Mouse (Mus musculus): Measurements from ENCODE around the gene Prkar1a. TPM values are rescaled to one million over a fixed set of nuclear protein-coding genes. Genes with fewer than 3 reads are reported as not detected.

Gene Prkar1a
- total RNA-seq, 2 experiments from 2014 or later: 115 TPM

DNA sequence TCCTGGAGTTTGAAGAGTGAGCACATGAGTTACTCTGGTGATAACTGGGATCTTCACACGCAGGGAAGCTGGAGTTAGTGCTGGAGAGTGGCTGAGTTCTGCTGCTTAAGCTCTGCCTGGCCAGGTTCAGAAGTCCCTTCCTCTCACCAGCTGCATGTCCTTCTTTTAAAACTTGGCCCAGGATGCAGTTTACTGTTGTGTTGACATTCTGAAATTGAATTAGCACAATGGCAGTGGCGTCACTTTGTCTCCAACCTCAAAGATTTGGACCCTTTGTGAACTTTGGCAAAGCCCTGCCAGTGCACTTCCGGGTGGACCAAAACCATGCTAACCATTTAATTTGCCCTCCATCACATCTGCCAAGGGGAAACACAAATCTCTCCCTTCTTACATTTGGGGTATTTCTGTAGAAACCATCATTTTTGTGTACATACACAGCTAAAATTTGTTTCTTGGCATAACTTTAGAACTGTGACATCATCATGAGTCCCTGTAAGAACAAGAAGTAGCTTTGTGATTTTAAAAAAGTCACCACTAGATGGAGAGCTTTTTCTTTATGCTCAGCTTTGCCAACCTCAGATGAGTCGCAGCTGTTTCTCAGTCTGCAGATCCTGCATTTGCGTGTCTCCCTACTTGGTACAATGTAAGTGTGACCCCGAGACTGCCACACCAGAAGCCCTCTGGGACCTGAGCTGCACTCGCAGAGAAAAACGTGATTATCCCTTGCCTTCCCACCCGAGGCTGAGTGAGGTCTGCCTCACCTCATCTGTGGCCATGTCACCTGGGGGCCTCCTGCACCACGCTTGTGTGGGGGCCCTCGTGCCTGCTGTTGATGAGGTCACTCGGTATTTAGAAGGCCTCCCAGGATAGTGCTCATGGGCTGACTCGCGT lies 21.1 kb downstream of the Prkar1a start:
- no peak for DNase-seq
- intact Hi-C loops (cut with DNase I): loop anchor here (1.0 to 5.0 kb wide), 2 partner anchors 52 to 190 kb away; partner anchors contain the start of gene Fam20a

DNA sequence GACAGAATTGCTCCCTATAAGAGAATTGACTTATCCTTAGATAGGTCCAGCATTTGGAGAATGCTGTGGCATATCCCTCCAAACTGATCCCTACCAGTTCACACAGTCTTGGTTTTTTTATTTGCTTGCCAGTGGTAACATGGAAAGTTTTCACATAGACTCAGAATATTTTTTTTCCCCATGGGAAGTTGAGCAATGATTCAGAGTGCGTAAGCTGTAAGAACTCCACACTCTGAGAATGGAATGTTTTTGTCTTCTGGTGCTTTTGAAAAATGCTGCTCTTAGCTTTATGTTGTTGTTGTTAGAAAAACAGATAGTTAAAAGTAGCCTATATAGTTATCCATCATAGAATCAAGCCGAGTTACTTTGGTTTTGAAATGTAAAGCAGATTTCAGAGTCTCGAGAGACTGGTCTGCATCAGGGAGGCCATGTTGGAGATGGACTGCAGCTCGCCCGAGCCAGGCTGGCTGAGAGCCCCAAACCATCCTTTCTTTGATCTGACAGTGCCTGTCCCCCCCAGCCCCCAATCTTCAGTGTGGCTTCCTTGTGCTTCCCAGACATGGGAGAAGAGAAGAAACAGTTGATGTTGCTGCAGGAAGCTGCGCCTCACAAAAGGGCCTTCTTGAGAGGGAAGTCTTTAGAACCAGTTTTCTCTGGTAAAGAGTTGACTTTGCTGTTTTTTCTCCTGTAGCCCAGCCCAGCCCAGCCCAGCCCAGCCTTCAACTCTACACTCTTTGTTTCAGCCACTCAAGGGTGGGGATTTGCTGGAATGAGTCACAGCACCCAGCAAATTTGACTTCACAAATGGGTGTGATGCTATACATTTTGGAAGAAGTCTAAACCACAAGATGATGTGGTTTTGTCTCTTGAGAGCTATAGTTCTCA lies 22.2 kb downstream of the Prkar1a start:
- no peak for DNase-seq
- intact Hi-C loops (cut with DNase I): loop anchor here (5.0 kb wide), 1 partner anchor 51 kb away; the partner anchor contains the start of gene Fam20a

DNA sequence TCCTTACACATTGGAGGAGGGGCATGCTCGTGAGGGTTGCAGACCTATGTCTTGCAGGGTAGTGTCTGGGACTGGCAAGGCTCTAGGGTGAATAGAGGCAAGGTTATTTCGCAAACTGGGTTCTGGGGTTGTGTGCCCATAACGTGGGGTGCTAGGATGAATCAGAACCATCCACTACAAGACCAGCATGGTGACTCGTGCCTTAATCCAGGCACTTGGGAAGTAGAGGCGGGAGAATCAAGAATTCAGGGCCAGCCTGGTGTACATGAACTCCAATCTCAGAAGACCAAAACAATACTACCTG lies 22.8 kb downstream of the Prkar1a start:
- DNase-seq: no peak
- intact Hi-C loops (cut with DNase I): loop anchor here (5.0 kb wide), 1 partner anchor 50 kb away; the partner anchor contains the start of gene Fam20a

DNA sequence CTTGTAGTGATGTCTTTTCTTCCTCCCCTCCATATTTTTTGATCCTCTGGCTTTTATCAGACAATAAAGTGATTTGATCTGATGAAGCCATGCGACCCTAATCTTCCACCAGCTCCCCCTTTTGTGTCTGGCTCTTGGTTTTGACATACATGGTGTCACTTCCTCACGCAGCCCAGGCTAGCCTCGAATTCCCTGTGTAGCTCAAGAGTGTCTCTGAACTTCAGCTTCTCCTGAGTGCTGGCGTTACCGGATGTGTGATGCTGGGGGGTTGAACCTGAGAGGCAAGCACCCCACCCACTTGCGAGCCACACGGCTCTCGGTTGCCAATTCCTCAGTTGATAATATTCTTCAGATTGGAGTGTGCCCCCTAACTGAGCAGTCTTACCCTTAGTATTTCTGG lies 23.2 kb downstream of the Prkar1a start:
- intact Hi-C loops (cut with DNase I): loop anchor here (5.0 kb wide), 1 partner anchor 50 kb away; the partner anchor contains the start of gene Fam20a

DNA sequence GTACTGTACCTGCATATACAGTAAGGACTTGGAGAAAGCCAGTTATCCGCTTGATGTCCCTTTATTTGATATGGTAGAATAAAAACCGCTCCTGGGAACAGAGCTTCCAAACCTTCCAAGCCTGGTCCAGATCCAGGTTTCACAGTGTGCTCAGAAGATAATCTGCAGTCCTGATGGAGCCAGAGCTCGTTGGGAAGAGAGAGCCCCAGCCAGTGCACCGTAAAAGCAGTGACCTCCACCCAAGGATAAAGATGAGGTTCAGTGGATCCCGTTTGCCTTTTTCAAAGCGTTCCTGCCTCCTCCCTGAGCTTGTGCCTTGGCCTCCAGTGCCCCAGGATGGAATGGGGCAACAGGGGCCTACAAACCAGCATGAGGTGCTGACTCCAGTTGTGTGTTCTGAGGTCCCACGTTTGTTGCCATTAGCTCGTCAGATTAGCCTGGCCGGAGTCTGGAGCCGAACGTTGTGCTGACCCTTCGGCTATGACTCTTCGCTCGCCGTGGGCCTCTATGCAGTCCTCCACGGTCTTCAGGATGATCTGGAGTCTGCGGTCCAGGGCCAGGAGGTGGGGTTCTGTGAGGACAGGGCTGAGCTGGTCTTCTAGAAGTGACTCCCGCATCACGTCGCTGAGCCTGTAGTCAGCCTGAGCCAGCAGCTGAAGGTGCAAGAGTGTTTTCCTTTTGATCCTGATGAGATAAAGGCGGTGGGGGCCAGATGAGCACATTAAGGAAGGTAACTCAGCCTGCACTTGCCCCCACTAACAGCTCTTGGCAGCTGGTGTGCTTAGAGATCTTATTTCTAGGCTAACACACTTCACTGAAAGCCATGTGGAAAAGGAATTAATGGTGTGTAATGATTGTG lies 23.9 kb downstream of the Prkar1a start:
- intact Hi-C loops (cut with DNase I): loop anchor here (5.0 kb wide), 1 partner anchor 49 kb away; the partner anchor contains the start of gene Fam20a

More for the DNA sequence above, 23.2 kb downstream of the Prkar1a start:
- DNase-seq: no peak

DNA sequence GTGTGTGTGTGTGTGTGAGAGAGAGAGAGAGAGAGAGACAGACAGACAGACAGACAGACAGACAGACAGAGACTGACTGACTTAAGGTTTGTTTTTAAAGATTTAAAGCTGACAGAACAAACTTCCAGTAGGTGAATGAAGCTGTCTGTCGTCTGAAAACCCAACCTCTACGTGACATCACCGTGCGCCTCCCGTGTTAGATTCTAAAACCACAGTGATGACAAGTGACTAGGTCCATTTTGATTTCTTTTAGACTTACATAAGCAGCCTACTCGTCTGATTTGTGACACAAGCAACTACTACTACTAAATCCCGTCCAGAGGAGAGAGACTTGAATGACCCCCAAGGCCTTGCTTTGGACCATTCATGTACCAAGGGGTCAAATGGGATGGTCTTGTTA lies 24.5 kb downstream of the Prkar1a start:
- no peak for DNase-seq

More for the DNA sequence above, 23.9 kb downstream of the Prkar1a start:
- DNase-seq: peak in 1 of 2 experiments; percentile 35

DNA sequence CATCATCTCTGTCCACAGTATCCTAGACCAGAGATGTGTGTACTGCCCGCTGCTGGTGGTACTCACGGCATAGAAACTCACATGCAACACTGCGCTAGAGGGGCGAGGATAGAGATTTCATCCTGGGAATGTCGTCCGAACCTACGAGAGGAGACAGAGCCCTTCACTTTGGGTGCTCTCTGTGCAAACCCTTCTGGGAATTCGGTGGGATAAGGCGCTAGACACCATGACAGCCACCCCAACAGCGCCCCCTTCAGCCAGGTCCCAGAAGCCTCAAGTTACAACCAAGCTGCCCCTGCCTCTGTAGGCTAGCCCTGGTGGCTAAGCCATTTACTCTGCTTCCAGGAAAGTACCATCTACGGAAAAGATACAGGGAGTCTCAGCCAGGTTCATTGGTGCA lies 25.3 kb downstream of the Prkar1a start:
- intact Hi-C loops (cut with DNase I): loop anchor here (5.0 kb wide), 1 partner anchor 48 kb away; the partner anchor contains the start of gene Fam20a
- DNase-seq: no peak

More for the DNA sequence above, 24.5 kb downstream of the Prkar1a start:
- intact Hi-C loops (cut with DNase I): loop anchor here (5.0 kb wide), 1 partner anchor 49 kb away; the partner anchor contains the start of gene Fam20a

DNA sequence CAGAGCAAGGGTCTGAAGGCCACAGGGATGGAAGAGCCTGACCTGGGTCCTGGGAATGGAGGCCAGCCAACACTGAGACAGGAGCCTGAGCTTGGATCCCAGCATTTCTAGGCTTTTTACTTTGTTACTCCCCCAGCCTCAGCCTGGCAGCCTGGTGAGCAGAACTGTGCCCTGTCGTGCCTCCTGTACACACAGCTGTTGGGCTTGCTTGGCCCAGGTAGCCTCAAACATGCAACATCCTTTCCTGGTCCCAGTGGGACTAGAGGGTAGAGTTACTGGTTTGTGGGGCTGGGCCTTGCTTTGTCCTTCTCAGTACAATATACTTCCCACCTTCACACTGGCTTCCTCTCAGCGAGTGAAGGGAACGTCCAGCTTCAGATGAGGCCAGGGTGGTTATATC lies 26.0 kb downstream of the Prkar1a start:
- intact Hi-C loops (cut with DNase I): no loop called here

DNA sequence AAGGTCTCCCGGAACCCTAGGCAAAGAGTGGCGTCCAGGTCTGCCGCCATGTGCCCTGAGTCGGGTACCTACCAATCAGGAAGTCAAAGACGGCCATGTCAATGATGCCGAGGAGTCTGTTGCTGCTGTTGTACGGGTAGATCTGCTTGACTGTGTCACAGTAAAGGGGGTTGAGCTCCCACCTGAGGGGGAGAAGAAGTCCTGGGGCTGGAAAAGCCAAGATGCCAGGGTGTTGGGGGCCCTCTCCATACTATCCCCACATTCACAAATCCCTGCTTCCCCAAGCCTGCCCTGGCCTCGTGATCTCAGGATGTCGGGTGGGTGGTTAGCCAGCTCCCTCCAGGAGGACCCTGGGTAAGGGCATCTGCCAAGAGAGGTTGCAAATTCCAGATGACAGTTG lies 26.6 kb downstream of the Prkar1a start:
- intact Hi-C loops (cut with DNase I): no loop called here
- DNase-seq: no peak

More for the DNA sequence above, 26.0 kb downstream of the Prkar1a start:
- DNase-seq: no peak

DNA sequence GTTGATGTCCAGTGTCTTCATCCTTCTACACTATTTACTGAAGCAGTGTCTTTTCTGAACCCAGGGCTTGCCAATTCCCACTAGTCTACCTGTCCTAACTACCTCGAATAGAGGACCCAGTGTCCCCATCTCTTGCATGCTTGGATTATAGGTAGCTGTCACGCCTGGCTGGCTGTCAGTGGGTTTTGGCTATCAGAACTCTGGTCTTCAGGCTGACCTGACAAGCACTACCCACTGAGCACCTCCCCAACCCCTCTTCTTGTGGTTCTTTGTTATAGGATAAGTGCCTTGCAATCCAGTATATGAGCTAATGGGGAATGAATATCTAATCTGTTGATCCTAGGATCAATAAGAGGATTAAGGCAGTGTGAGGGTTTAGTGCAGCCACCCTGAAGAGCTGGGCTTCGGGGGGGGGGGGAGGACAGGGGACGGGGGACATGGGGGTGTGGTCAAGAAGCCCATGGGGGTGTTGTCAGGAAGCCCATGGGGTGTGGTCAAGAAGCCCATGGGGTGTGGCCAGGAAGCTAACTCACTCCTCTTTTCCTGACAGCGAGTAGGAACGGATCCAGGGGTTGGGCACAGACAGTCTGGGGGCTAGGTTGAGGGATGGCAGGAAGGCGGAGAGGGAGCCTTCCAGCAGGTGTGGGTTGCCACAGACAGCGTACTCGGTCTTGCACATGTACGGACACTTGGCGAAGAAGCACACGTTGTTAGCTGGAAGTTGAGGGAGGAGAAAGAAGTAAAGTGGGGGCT lies 27.6 kb downstream of the Prkar1a start:
- intact Hi-C loops (cut with DNase I): no loop called here
- no peak for DNase-seq

DNA sequence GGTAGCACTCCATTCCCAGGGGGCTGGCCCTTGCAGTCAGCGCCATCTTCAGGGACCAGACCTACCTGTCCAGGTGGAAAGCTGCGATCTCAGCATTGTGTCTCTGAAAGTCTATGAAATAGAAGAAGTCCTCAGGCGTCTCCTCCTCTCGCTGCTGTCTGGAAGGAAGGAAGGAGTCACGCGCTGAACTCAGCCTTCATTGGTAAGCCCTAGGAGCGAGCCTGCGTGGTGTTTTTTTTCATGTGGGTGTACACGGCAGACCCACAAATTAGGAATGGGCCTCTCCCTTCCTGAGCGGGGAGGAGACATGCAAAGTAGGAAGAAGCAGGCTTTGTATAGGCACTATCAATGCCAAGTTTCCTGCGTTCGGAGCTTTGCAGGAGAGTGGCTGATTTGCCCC lies 29.1 kb downstream of the Prkar1a start:
- intact Hi-C loops (cut with DNase I): no loop called here
- DNase-seq: no peak

DNA sequence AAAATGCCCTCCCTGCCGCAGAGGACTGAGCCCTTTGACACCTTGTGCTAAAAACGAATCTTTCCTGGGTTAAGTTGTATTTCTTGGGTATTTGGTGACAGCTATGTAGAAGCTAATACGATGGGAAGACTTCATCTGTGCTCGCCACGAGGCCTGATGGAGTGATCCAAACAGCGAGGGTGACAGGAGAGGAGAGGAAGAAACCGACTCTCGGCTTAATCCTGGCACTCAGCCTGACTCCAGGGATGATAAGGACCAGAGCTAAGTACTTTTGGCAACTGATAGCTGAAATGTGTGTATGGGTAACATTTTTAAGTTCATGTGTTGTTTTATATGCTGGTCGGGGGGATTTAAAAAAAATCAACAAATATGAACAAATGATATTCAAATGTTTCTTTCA lies 31.7 kb downstream of the Prkar1a start:
- intact Hi-C loops (cut with DNase I): no loop called here
- no peak for DNase-seq

DNA sequence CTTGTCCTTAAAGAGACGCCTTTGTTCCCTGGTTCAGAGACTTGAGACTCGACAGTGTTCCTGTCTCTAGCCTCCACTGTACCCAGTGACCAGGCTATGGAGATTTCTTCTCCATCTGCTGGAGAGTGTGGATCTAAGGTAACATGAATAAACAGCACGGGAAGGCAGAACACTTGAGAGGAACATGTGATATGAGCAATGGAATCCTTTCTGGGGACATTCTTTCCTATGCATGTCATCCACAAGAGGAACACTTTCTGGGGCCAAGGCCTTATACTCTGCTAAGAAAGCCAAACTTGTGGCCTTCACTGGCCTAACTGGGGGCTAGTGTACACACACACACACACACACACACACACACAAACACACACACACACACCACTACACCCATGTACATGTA lies 32.4 kb downstream of the Prkar1a start:
- no peak for DNase-seq
- intact Hi-C loops (cut with DNase I): no loop called here

DNA sequence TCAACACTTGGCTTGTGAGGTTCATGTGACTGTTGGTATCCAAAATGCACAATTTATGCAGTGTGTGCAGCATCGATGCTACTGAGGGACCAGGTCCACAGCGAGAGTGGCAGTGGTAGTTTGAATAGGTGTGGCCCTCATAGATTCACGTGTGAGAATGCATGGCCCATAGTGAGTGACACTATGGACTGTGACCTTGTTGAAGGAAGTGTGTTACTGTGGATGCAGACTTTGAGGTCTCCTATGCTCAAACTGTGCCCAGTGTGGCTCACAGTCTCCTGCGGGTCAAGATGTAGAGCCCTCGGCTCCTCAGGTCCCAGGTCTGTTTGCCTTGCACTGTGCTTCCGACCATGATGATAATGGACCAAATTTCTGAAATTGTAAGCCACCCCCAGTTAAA lies 33.0 kb downstream of the Prkar1a start:
- DNase-seq: no peak
- intact Hi-C loops (cut with DNase I): no loop called here

DNA sequence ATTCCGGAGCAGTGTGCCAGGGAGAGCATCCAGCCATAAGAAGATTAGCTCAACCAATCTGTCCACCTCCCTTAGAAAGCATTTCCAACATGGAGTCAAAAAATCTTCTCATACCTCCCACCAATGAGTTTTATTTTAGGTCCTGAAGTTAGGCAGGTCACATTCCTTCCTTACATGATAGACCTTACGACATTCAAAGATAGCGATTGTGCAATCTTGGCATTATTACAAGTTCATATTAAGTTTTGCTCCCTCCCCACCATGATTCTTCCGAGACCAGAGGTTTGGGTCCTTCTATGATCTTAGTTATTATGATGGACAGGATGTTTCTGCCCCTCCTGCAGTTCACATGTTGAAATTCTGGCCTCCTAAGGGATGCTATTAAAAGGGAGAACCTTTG lies 40.3 kb downstream of the Prkar1a start:
- intact Hi-C loops (cut with DNase I): no loop called here
- DNase-seq: no peak

DNA sequence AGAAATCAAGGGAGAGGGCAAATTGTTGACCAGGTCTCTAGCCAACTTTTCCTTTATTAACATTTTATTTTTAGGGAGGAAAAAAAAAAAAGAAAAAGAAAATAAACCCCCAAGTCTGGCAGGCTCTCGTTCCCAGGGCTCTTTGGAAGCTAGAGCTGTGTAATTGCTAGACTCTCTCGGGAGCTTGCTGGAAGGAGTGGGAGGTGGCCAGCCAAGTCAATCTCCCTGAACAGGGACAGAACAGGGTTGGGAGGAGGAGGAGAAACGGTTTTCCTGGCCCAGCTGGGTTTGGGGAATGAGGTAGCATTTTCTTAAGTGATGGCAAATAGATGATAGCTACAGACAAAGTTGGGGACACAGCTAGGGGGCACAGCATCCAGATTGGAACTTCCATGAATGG lies 43.5 kb downstream of the Prkar1a start:
- intact Hi-C loops (cut with DNase I): no loop called here
- DNase-seq: peak in 1 of 2 experiments; percentile 61

DNA sequence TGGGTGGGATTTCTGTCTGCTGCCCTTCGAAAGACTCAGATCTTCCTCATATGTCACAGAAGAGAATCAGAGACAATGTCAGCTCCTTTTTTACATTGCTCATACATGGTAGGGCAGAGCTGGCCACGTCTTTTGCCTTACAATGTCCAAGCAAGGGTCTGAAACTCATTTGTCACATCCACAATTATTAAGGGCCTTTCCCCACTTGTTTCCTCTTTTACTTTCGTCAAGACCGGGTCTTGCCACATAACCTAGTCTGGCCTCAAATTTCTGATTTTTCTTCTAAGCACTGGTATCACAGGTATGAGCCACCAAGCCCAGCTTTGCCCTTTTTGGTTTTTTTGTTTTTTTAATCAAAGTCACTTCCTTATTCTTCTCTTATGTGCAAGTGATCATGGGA lies 47.3 kb downstream of the Prkar1a start:
- intact Hi-C loops (cut with DNase I): no loop called here
- no peak for DNase-seq

DNA sequence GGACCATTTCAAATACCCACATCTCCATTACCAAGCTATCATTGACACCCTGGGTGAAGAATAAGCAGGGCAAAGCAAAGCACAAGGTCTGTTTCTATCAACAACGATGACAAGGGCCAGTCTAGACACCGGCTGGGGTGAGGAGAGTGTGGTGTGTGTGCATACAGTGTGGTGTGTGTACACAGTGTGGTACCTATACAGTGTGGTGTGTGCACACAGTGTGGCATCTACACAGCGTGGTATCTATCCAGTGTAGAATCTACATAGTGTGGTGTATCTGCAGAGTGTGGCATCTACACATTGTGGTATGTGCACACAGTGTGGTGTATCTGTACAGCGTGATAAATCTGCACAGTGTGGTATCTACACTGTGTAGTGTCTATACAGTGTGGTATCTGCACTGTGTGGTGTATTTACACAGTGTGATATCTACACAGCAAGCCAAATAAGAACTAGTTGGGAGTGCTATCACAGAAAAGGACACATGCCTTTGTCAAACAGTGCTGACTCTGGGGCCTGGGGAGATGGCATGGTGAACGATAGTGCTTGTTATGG lies 48.0 kb downstream of the Prkar1a start:
- intact Hi-C loops (cut with DNase I): no loop called here
- DNase-seq: no peak

DNA sequence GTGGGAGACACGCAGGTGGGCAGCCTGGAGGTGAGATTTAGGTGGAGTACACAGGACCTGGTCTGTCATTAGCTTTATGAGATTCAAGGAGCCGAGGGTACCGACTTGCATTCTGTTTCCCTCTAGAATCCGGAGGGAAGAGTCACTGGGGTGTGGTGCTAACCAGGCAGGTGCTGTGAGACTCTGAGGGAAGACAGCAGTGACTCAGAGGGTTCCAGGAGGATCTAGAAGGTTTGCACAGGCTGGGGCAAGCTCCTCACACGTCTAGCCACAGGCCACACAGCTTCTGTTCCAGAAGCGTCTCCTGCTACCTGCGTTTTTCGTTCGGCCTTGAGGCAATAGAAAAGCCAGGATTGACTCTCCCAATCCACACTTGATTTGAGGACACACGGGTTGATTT lies 49.5 kb downstream of the Prkar1a start:
- no peak for DNase-seq
- intact Hi-C loops (cut with DNase I): no loop called here
